Mouse (Mus musculus): ENCODE results near the gene Alox15. TPM values are rescaled to one million over a fixed set of nuclear protein-coding genes. Genes with fewer than 3 reads are reported as not detected.

Gene Alox15
- polyA plus RNA-seq, 1 experiment: 2.2 TPM

DNA sequence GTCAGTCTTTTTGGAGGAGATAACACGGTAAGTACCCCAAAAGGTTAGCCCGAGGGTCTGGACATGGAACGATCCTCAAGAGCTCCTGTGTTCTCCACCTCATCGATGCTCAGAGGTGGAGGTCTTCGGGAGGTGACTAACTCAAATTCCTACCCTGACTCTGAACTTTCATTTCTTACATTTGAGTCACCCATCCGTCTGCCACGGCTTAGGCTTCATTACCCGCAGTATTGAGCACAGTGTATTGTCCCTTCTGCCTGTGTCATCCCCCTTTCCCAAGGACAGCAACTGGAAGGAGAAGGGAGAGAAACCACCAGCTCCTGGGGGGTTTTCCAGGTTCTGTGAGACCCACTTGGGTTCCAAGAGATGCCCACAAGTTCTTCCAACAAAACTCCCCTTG is 27.1 kb downstream of the Alox15 start:
- Histone ChIP-seq H3K9ac (ENCODE audit: low read depth, poor library complexity, severe bottlenecking) (no peak overlapping the region), H3K4me1 (ENCODE audit: control insufficient read depth, insufficient read depth, low read length) (no peaks in the 10 kb centered on the region), H3K9me3 (replicated peaks; ENCODE audit: control insufficient read depth, insufficient read depth, low read length, poor library complexity, severe bottlenecking) (no peaks in the 10 kb centered on the region; the same call in 1 of the 2 replicates), H3K4me3 (ENCODE audit: low read depth, low read length) (no peak overlapping the region), H3K27me3 (ENCODE audit: control insufficient read depth, insufficient read depth, low read length, poor library complexity, severe bottlenecking) (no peaks in the 10 kb centered on the region; the same call in 1 of the 2 replicates), H3K27ac (ENCODE audit: insufficient read depth, low read length) (no peak overlapping the region), H3K36me3 (ENCODE audit: control insufficient read depth, insufficient read depth, low read length, poor library complexity, severe bottlenecking) (no peaks in the 10 kb centered on the region)
- no peak for TF ChIP-seq EP300 (IDR thresholded peaks at IDR 0.05; ENCODE audit: insufficient read depth, low read depth, low read length)
- no peak for TF ChIP-seq POLR2A (IDR thresholded peaks at IDR 0.05; ENCODE audit: insufficient read depth, low read length)
- TF ChIP-seq CTCF (IDR thresholded peaks at IDR 0.05; ENCODE audit: low read depth, low read length): no peak

DNA sequence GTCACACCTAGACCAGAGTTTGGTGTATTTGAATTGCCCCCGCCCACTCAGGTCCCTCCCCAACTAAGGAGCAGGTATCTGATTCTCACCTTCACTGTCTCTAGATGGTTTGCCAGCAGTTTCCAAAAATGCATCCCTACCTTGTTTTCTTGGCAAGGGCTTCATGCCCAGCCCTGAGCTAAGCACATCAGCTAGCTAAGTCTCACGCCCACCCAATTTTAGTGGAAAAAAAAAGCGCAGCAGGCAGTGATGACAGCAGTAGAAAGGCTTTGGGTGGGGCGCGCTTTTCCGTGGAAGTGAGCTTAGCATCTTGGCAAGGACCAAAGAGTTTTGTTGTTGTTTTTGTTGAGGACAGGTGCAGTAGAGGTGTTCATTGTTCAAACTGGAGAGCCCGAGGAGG is 29.3 kb downstream of the Alox15 start, which contains the start of gene Alox12e:
Alox12e (minus strand) TSS at position 101 of the 400 bp plus-strand sequence.
- peak within 1 kb of the TSS; percentile 43 for H3K4me3 ChIP-seq (ENCODE audit: low read depth, low read length)
- TF ChIP-seq EP300 (IDR thresholded peaks at IDR 0.05; ENCODE audit: insufficient read depth, low read depth, low read length) (no peak), CTCF (IDR thresholded peaks at IDR 0.05; ENCODE audit: low read depth, low read length) (no peak), POLR2A (IDR thresholded peaks at IDR 0.05; ENCODE audit: insufficient read depth, low read length) (no peak)
- H3K9ac ChIP-seq (ENCODE audit: low read depth, poor library complexity, severe bottlenecking): no peak within 1 kb of the TSS
- no peak within 1 kb of the TSS for H3K27ac ChIP-seq (ENCODE audit: insufficient read depth, low read length)
- no peaks in the 10 kb centered on the region for H3K36me3 ChIP-seq (ENCODE audit: control insufficient read depth, insufficient read depth, low read length, poor library complexity, severe bottlenecking)
- H3K4me1 ChIP-seq (ENCODE audit: control insufficient read depth, insufficient read depth, low read length): no peaks in the 10 kb centered on the region
- no peaks in the 10 kb centered on the region for H3K9me3 ChIP-seq (replicated peaks; ENCODE audit: control insufficient read depth, insufficient read depth, low read length, poor library complexity, severe bottlenecking)
- no peaks in the 10 kb centered on the region for H3K27me3 ChIP-seq (ENCODE audit: control insufficient read depth, insufficient read depth, low read length, poor library complexity, severe bottlenecking)

DNA sequence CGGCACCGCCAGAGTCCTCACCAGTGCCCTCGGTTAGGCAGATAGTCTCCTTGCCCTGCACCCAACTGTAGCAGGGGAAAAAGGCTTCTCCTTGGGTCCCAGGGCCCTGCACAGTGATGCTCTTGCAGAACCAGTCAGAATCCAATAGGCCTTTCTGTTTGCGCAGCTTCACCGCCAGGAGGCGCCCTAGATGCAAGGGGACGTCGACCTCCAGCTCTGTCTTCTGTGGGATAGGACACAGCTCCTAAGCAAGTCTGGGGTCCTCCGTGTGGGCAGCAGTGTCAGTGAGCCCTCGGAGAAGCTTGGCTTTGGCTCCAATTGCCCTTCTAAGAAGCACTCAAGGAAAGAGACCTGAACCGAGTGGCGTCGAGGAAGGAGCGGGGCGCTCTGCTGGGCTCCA is 30.2 kb downstream of the Alox15 start:
- Histone ChIP-seq H3K4me1 (ENCODE audit: control insufficient read depth, insufficient read depth, low read length) (no peaks in the 10 kb centered on the region), H3K27ac (ENCODE audit: insufficient read depth, low read length) (no peak overlapping the region), H3K36me3 (ENCODE audit: control insufficient read depth, insufficient read depth, low read length, poor library complexity, severe bottlenecking) (no peaks in the 10 kb centered on the region), H3K4me3 (ENCODE audit: low read depth, low read length) (peak overlapping the region; percentile 43), H3K27me3 (ENCODE audit: control insufficient read depth, insufficient read depth, low read length, poor library complexity, severe bottlenecking) (no peaks in the 10 kb centered on the region), H3K9me3 (replicated peaks; ENCODE audit: control insufficient read depth, insufficient read depth, low read length, poor library complexity, severe bottlenecking) (no peaks in the 10 kb centered on the region), H3K9ac (ENCODE audit: low read depth, poor library complexity, severe bottlenecking) (no peak overlapping the region)
- TF ChIP-seq CTCF (IDR thresholded peaks at IDR 0.05; ENCODE audit: low read depth, low read length): peak; percentile 94
- no peak for TF ChIP-seq POLR2A (IDR thresholded peaks at IDR 0.05; ENCODE audit: insufficient read depth, low read length)

DNA sequence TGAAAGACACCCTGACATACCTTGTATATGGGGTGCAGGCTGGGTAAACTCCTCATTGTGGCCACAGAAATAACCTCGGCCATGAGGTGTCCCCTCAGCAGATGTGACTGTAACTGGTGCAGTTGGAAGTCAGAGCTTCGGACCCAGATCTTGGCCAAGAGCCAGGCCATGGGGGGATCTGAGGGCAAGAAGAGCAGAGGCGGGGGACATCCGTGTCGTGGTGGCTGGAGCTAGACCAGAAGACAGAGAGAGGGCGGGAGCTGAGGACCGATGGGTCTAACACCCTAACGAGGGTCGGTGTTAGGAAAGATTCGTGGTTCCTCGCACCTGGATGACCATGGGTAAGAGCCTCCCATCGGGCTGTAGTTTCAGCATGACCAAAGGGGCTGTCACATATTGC is 32.2 kb downstream of the Alox15 start:
- H3K36me3 ChIP-seq (ENCODE audit: control insufficient read depth, insufficient read depth, low read length, poor library complexity, severe bottlenecking): no peaks in the 10 kb centered on the region
- H3K27me3 ChIP-seq (ENCODE audit: control insufficient read depth, insufficient read depth, low read length, poor library complexity, severe bottlenecking): no peaks in the 10 kb centered on the region
- no peaks in the 10 kb centered on the region for H3K4me1 ChIP-seq (ENCODE audit: control insufficient read depth, insufficient read depth, low read length)
- TF ChIP-seq EP300 (IDR thresholded peaks at IDR 0.05; ENCODE audit: insufficient read depth, low read depth, low read length) (no peak), POLR2A (IDR thresholded peaks at IDR 0.05; ENCODE audit: insufficient read depth, low read length) (no peak), CTCF (IDR thresholded peaks at IDR 0.05; ENCODE audit: low read depth, low read length) (no peak)
- no peak overlapping the region for H3K9ac ChIP-seq (ENCODE audit: low read depth, poor library complexity, severe bottlenecking)
- no peaks in the 10 kb centered on the region for H3K9me3 ChIP-seq (replicated peaks; ENCODE audit: control insufficient read depth, insufficient read depth, low read length, poor library complexity, severe bottlenecking)
- H3K4me3 ChIP-seq (ENCODE audit: low read depth, low read length): no peak overlapping the region
- no peak overlapping the region for H3K27ac ChIP-seq (ENCODE audit: insufficient read depth, low read length)

DNA sequence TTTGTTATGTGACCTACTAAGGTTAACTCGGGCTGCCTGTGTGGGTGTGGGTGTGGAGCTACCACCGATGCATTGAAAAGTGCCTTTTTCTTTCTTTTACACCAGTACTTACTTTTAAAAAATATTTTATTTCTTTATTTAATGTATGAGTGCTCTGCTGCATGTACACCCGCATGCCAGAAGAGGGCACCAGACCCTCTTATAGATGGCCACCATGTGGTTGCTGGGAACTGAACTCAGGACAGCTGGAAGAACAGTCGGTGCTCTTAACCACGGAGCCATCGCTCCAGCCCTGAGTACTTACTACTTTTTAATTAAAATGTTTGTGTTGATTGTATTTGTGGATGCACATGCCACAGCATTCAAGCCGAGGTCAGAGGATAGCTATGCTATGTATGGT is 38.0 kb downstream of the Alox15 start:
- Histone ChIP-seq H3K27ac (ENCODE audit: insufficient read depth, low read length) (no peak overlapping the region), H3K9ac (ENCODE audit: low read depth, poor library complexity, severe bottlenecking) (no peak overlapping the region), H3K36me3 (ENCODE audit: control insufficient read depth, insufficient read depth, low read length, poor library complexity, severe bottlenecking) (no peaks in the 10 kb centered on the region), H3K4me3 (ENCODE audit: low read depth, low read length) (no peak overlapping the region), H3K4me1 (ENCODE audit: control insufficient read depth, insufficient read depth, low read length) (no peaks in the 10 kb centered on the region), H3K27me3 (ENCODE audit: control insufficient read depth, insufficient read depth, low read length, poor library complexity, severe bottlenecking) (no peaks in the 10 kb centered on the region), H3K9me3 (replicated peaks; ENCODE audit: control insufficient read depth, insufficient read depth, low read length, poor library complexity, severe bottlenecking) (no peaks in the 10 kb centered on the region)
- TF ChIP-seq CTCF (IDR thresholded peaks at IDR 0.05; ENCODE audit: low read depth, low read length) (peak; percentile 63), POLR2A (IDR thresholded peaks at IDR 0.05; ENCODE audit: insufficient read depth, low read length) (no peak)

DNA sequence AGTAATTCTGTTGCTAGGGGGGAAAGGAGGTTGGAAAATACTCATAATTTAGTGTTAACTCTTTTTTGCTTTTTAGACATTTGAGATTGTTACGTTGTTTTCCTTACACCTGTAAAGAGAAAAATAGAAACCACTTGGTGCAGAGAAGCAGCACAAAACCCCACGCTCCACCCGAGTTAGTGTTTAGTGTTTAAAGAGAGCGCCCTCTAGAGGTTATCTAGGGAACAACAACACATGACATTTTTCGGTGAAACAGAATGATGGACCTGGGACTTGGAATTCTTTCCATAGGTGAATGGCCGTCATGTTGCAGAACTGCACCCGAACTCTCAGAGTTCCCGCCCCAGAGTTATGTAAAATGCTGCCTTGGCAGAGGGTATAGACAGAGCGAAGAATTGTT is 42.5 kb downstream of the Alox15 start:
- TF ChIP-seq POLR2A (IDR thresholded peaks at IDR 0.05; ENCODE audit: insufficient read depth, low read length) (no peak), EP300 (IDR thresholded peaks at IDR 0.05; ENCODE audit: insufficient read depth, low read depth, low read length) (no peak), CTCF (IDR thresholded peaks at IDR 0.05; ENCODE audit: low read depth, low read length) (no peak)
- Histone ChIP-seq H3K9ac (ENCODE audit: low read depth, poor library complexity, severe bottlenecking) (no peak overlapping the region), H3K4me1 (ENCODE audit: control insufficient read depth, insufficient read depth, low read length) (no peaks in the 10 kb centered on the region), H3K4me3 (ENCODE audit: low read depth, low read length) (no peak overlapping the region), H3K27ac (ENCODE audit: insufficient read depth, low read length) (no peak overlapping the region), H3K36me3 (ENCODE audit: control insufficient read depth, insufficient read depth, low read length, poor library complexity, severe bottlenecking) (no peaks in the 10 kb centered on the region), H3K27me3 (ENCODE audit: control insufficient read depth, insufficient read depth, low read length, poor library complexity, severe bottlenecking) (no peaks in the 10 kb centered on the region), H3K9me3 (replicated peaks; ENCODE audit: control insufficient read depth, insufficient read depth, low read length, poor library complexity, severe bottlenecking) (no peaks in the 10 kb centered on the region)

Measured in ES-Bruce4 (cell line).